Mouse (Mus musculus) heart, adult 2 months (tissue): ENCODE data around the gene Rbpj. TPM values are rescaled to one million over a fixed set of nuclear protein-coding genes. Genes with fewer than 3 reads are reported as not detected.

Experiments used
- DNase-seq, 2 experiments: peaks; one replicate each; pipeline ENCODE4 v3.0.0; 2021
- H3K27ac ChIP-seq: fragments of 200-600 bp; 2 replicates; pipeline ENCODE4 v1.8.1; 2022
- H3K27me3 ChIP-seq: fragments of 200-500 bp; 2 replicates; pipeline ENCODE4 v1.6.1; 2012; ENCODE audit warnings: mild to moderate bottlenecking, low read length, inconsistent platforms, mixed read lengths; ENCODE audit not compliant: control insufficient read depth, insufficient read depth
- H3K36me3 ChIP-seq: fragments of 200-500 bp; 2 replicates; pipeline ENCODE4 v1.6.1; 2012; ENCODE audit warnings: low read length, inconsistent platforms; ENCODE audit not compliant: control insufficient read depth, insufficient read depth
- H3K4me1 ChIP-seq: fragments of 200-500 bp; 2 replicates; pipeline ENCODE4 v1.6.1; 2011; ENCODE audit warnings: low read length; ENCODE audit not compliant: control insufficient read depth, insufficient read depth
- H3K4me3 ChIP-seq: fragments of 200-600 bp; 2 replicates; pipeline ENCODE4 v1.8.1; 2022
- H3K79me2 ChIP-seq: fragments of 200-500 bp; replicated peaks from 2 replicates; pipeline ENCODE4 v1.6.1; 2012; ENCODE audit warnings: mild to moderate bottlenecking, inconsistent platforms, low read length, moderate library complexity, mixed read lengths; ENCODE audit not compliant: control insufficient read depth, insufficient read depth
- H3K9ac ChIP-seq: fragments of 200-500 bp; 2 replicates; pipeline ENCODE4 v1.6.1; 2012; ENCODE audit warnings: low read depth, mild to moderate bottlenecking, control low read depth, inconsistent platforms, low read length, mixed read lengths
- CTCF ChIP-seq: fragments of 200-600 bp; IDR thresholded peaks from 2 replicates; pipeline ENCODE4 v1.8.1; 2022; ENCODE audit warnings: antibody characterized with exemption, mild to moderate bottlenecking, moderate library complexity
- EP300 ChIP-seq: fragments of 200-500 bp; IDR thresholded peaks from 2 replicates; pipeline ENCODE4 v1.6.1; 2011; ENCODE audit warnings: low read depth, low read length, control low read depth; ENCODE audit not compliant: insufficient read depth
- POLR2A ChIP-seq: fragments of 200-500 bp; IDR thresholded peaks from 2 replicates; pipeline ENCODE4 v1.6.1; 2011; ENCODE audit warnings: mild to moderate bottlenecking, low read depth, low read length, control low read depth; ENCODE audit not compliant: insufficient read depth
- WGBS: fragments of 180-500 bp; shearing (Covaris S2); methylation state at CpG from one replicate; pipeline ENCODE4 v1.1.7; 2018; 5-methylcytosine and 5-hydroxymethylcytosine counted together
- intact Hi-C: fragments of 180-260 bp; cut with DNase I; formaldehyde crosslinking; loops from one replicate; pipeline ENCODE4 v1.15.1; 2025
- polyA plus RNA-seq: library from polyadenylated mRNA; depleted of rRNA; stranded (reverse); fragments of >200 nt; gene quantifications from 2 replicates; pipeline ENCODE4 v1.2.3, GENCODE M21; 2012
- total RNA-seq, 2 experiments: library from RNA; stranded (reverse); gene quantifications; 2 replicates each; pipeline ENCODE4 v1.2.3; 2021

Gene Rbpj
- total and polyA plus RNA-seq, 3 experiments = 13.5 to 29.6 (median 22.1) TPM

DNA sequence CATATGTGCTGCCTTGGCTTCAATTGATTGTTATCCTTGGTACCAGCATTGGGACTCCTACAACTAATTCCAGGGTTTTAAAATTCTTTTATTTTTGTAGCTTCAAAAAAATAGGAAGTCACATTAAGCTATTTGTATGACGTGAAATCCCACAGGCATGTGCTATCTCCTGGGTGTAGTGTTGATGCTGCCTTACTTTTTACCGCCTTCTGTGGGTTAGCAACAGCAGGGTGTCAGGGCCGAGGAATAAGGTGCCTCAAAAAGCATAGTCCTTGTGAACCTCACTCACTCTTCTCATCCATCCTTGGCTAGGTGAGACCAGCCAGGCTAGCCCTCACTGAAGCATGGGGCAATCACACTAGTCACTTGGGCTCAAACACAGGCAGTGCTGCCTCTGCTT, 171.3 kb downstream of the Rbpj start:
- WGBS = 69% methylated on average over 3 of the region's 3 CpGs
- Histone ChIP-seq H3K27me3 (no peaks in the 10 kb centered on the region), H3K36me3 (no peaks in the 10 kb centered on the region; the same call in 1 of the 2 replicates), H3K4me1 (no peaks in the 10 kb centered on the region), H3K27ac (no peak overlapping the region), H3K9ac (no peak overlapping the region), H3K79me2 (no peaks in the 10 kb centered on the region), H3K4me3 (no peak overlapping the region)
- intact Hi-C loops = no loop called here
- DNase-seq = no peak
- no peak for TF ChIP-seq CTCF
- TF ChIP-seq POLR2A = no peak
- TF ChIP-seq EP300 = no peak

GRCm38 (mm10) chr5:53638647-53639046, 172.7 kb downstream of the Rbpj start:
- no peak for DNase-seq

DNA sequence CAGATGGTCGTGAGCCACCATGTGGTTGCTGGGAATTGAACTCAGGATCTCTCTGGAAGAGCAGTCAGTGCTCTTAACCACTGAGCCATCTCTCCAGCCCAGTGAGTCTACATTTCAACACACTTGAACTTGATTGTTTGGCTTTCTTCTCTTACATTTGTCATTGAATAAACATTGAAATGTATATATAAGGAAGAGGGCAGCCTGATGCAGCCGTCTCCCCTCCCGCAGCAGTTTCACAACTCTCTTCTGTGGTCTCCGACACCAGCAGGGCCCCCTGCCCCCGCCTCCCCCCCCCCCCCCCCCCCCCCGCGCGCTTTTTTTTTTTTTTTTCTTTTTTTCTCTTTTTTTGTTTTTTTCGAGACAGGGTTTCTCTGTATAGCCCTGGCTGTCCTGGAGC, 180.7 kb downstream of the Rbpj start:
- TF ChIP-seq CTCF = no peak
- TF ChIP-seq EP300 = no peak
- no peak for TF ChIP-seq POLR2A
- H3K27me3 ChIP-seq = no peaks in the 10 kb centered on the region
- no peaks in the 10 kb centered on the region for H3K4me1 ChIP-seq
- no peak overlapping the region for H3K4me3 ChIP-seq
- no peak overlapping the region for H3K9ac ChIP-seq
- peaks cover 2% of the 10 kb centered on the region; the same call in 1 of the 2 replicates for H3K36me3 ChIP-seq
- intact Hi-C loops = no loop called here
- no peaks in the 10 kb centered on the region for H3K79me2 ChIP-seq
- 73% methylated on average over 5 of the region's 9 CpGs for WGBS
- H3K27ac ChIP-seq = no peak overlapping the region
- DNase-seq = no peak

More at GRCm38 (mm10) chr5:53638647-53639046, 172.7 kb downstream of the Rbpj start:
- Histone ChIP-seq H3K9ac (no peak overlapping the region), H3K4me1 (no peaks in the 10 kb centered on the region), H3K4me3 (no peak overlapping the region), H3K27me3 (no peaks in the 10 kb centered on the region), H3K27ac (no peak overlapping the region), H3K79me2 (no peaks in the 10 kb centered on the region), H3K36me3 (no peaks in the 10 kb centered on the region; the same call in 1 of the 2 replicates)
- intact Hi-C loops = loop anchor here (1.0 to 2.0 kb wide), 2 partner anchors 44 to 283 kb away; no protein-coding TSS in a partner anchor
- TF ChIP-seq CTCF (peak; percentile 86), EP300 (no peak)
- 70% methylated on average over 3 of the region's 3 CpGs for WGBS

- no peak overlapping the region for H3K27ac ChIP-seq
- 92% methylated on average over 2 of the region's 2 CpGs for WGBS
Observed at GRCm38 (mm10) chr5:53647358-53647757, 181.4 kb downstream of the Rbpj start.

GRCm38 (mm10) chr5:53656596-53656995, 190.6 kb downstream of the Rbpj start:
- Histone ChIP-seq H3K9ac (no peak overlapping the region), H3K27ac (no peak overlapping the region), H3K4me1 (no peaks in the 10 kb centered on the region), H3K79me2 (no peaks in the 10 kb centered on the region), H3K36me3 (no peaks in the 10 kb centered on the region), H3K4me3 (no peak overlapping the region), H3K27me3 (no peaks in the 10 kb centered on the region)
- intact Hi-C loops = no loop called here
- WGBS = 28% methylated on average over 1 of the region's 1 CpGs
- TF ChIP-seq POLR2A (no peak), CTCF (no peak), EP300 (no peak)
- DNase-seq = no peak

More at GRCm38 (mm10) chr5:53647358-53647757, 181.4 kb downstream of the Rbpj start:
- intact Hi-C loops = no loop called here
- TF ChIP-seq POLR2A = no peak
- no peak for TF ChIP-seq EP300
- no peak for TF ChIP-seq CTCF
- no peak for DNase-seq
- Histone ChIP-seq H3K36me3 (peaks cover 2% of the 10 kb centered on the region; the same call in 1 of the 2 replicates), H3K9ac (no peak overlapping the region), H3K4me1 (no peaks in the 10 kb centered on the region), H3K27me3 (no peaks in the 10 kb centered on the region), H3K4me3 (no peak overlapping the region), H3K79me2 (no peaks in the 10 kb centered on the region)

GRCm38 (mm10) chr5:53657925-53658324, 192.0 kb downstream of the Rbpj start:
- Histone ChIP-seq H3K36me3 (no peaks in the 10 kb centered on the region), H3K9ac (no peak overlapping the region), H3K4me1 (no peaks in the 10 kb centered on the region), H3K79me2 (no peaks in the 10 kb centered on the region), H3K4me3 (no peak overlapping the region), H3K27me3 (no peaks in the 10 kb centered on the region), H3K27ac (no peak overlapping the region)
- WGBS = 85% methylated on average over 6 of the region's 6 CpGs
- intact Hi-C loops = no loop called here
- DNase-seq = no peak
- TF ChIP-seq EP300 (no peak), CTCF (peak; percentile 54)
